Mouse (Mus musculus): ENCODE measurements around the gene Gimap9. TPM values are rescaled to one million over a fixed set of nuclear protein-coding genes. Genes with fewer than 3 reads are reported as not detected.

Gene Gimap9
- 220 TPM for total RNA-seq (2023)

GRCm38 (mm10) chr6:48675931-48676859 is at the start of gene Gimap9:
TSS of gene Gimap9 (plus strand) at chr6:48676129.

GRCm38 (mm10) chr6:48626464-48626863 is 49.5 kb upstream of the Gimap9 start, which contains the start of gene AI854703:
TSS of gene AI854703 (plus strand) at chr6:48626764.

GRCm38 (mm10) chr6:48646995-48647394 is 28.9 kb upstream of the Gimap9 start, which contains the start of gene Gimap8:
TSS of gene Gimap8 (plus strand) at chr6:48647234.

GRCm38 (mm10) chr6:48684319-48684718 is 8.4 kb downstream of the Gimap9 start, which contains the start of gene Gimap4:
TSS of gene Gimap4 (plus strand) at chr6:48684549.

GRCm38 (mm10) chr6:48718455-48718854 is 42.5 kb downstream of the Gimap9 start, which contains the start of the genes Gm28053 and Gimap7:
TSS of gene Gm28053 (plus strand) at chr6:48718607.
TSS of gene Gimap7 (plus strand) at chr6:48718621.

Other genes starting within 250 kb of the Gimap9 start
- 9.8 TPM for gene Zfp467, start 230.3 kb upstream of the Gimap9 start, total RNA-seq (2023)
- 0.56 TPM for gene Sspo, start 227.9 kb upstream of the Gimap9 start, total RNA-seq (2023)
- gene Atp6v0e2, start 138.5 kb upstream of the Gimap9 start, total RNA-seq (2023): 0.82 TPM
- 28.3 TPM for gene Lrrc61, start 121.3 kb upstream of the Gimap9 start, total RNA-seq (2023)
- 1.6 TPM for gene Rarres2, start 103.3 kb upstream of the Gimap9 start, total RNA-seq (2023)
- gene Gm45021, start 86.5 kb upstream of the Gimap9 start, total RNA-seq (2023): not detected
- gene Repin1, start 82.2 kb upstream of the Gimap9 start, total RNA-seq (2023): 1.8 TPM
- gene Gm44965, start 82.2 kb upstream of the Gimap9 start, total RNA-seq (2023): not detected
- 4.5 TPM for gene Zfp775, start 74.1 kb upstream of the Gimap9 start, total RNA-seq (2023)
- 0.67 TPM for gene AI854703, start 49.4 kb upstream of the Gimap9 start, total RNA-seq (2023)
- gene Gimap8, start 28.9 kb upstream of the Gimap9 start, total RNA-seq (2023): 164 TPM
- 451 TPM for gene Gimap4, start 8.4 kb downstream of the Gimap9 start, total RNA-seq (2023)
- gene Gimap6, start 32.1 kb downstream of the Gimap9 start, total RNA-seq (2023): 2,802 TPM
- gene Gm28053, start 42.5 kb downstream of the Gimap9 start, total RNA-seq (2023): 19.9 TPM
- 38.9 TPM for gene Gimap7, start 42.5 kb downstream of the Gimap9 start, total RNA-seq (2023)
- 149 TPM for gene Gimap1, start 62.9 kb downstream of the Gimap9 start, total RNA-seq (2023)
- 149 TPM for gene Gimap5, start 70.1 kb downstream of the Gimap9 start, total RNA-seq (2023)
- 598 TPM for gene Gimap3, start 94.7 kb downstream of the Gimap9 start, total RNA-seq (2023)
- gene Tmem176a, start 164.8 kb downstream of the Gimap9 start, total RNA-seq (2023): 3.6 TPM
- 7.2 TPM for gene Tmem176b, start 165.4 kb downstream of the Gimap9 start, total RNA-seq (2023)
- not detected for gene Aoc1, start 196.8 kb downstream of the Gimap9 start, total RNA-seq (2023)

Measured in CD4-positive naive resting alpha-beta T cell, adult 76 days (primary cell).